Mouse (Mus musculus) activated CD4-positive, CD25-positive, alpha-beta regulatory T cell (primary cell): ENCODE results near the gene Aff4. TPM values are rescaled to one million over a fixed set of nuclear protein-coding genes. Genes with fewer than 3 reads are reported as not detected.

Experiments used
- polyA plus RNA-seq, 2 experiments: library from polyadenylated mRNA; unstranded; fragments of 100-300 nt; shearing (Covaris generic); gene quantifications; one replicate each; pipeline ENCODE4 v1.2.1; 2017

Aff4 gene
- polyA plus RNA-seq: 100 to 1,000 TPM in 1 of 2 experiments, 10 to 100 TPM in 1; 96.7 to 137 TPM

DNA sequence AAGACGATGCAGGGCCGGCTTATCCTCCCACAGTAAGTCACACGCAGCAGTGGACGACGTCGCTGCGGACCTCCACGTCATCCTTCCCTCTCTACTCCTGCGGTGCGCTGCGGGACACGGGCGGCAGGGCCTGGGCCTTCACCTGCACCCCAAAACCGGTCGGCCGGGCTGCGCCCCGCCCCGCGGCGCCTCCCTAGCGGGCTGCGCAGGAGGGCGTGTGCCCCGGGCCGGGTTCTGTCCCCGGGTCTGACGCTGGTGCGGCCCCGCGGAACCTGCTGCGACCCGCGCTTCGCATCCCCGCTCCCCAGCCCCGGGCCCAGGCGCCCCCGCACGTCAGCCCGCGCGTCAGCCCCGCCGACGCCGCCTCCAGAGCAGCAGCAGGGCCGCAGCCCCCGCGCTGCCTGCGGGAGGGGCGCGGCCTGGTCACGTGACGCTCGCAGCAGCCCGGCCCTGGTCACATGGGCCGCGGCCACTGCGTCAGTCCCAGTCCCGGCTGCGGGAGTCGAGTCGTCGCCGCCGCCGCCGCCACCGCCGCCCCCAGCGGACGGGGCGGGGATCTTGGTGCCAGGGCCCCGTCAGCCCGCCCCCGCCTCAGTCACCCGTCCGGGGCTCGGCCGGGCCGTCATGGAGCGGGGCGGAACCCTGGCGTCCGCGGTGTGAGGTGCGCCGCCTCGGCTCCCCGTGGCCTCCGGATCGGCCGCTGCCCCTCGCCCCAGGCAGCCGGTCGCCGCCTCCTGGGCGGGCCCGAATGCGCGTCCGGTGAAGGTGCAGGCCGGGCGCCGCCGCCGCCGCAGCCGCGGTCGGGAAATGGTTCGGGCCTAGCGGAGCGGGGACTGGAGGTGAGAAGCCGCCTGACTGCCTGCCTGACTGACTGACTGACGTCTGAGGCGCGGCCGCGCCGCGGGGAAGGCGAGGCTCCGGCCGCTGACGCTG lies at the start of gene Aff4:
Gene Aff4, plus strand, starts transcription at position 543 of the 933 bp plus-strand sequence.

DNA sequence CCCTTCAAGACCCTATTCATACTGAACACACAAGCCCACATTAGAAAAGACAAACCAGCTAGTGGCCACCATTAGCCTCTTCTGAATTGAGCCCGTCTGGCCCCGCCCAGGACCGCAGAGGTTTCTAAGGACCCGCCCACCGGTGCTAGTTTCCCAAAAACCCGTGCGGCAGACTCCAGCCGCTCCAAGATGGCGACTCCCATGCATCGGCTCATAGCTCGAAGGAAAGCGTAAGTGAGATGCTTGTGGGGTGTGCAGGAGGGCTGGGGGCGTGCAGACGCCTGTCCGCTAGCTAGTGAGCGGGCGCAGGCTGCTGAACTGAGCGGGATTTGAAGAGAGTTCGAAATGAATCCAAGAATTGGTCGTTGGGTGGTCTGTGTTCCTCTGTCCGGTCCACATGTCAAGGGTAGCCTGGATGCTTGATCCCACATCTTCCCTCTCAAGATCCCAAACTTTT lies 26.1 kb upstream of the Aff4 start, which contains the start of gene Zcchc10:
Gene Zcchc10, plus strand, starts transcription at position 168 of the 457 bp plus-strand sequence.

DNA sequence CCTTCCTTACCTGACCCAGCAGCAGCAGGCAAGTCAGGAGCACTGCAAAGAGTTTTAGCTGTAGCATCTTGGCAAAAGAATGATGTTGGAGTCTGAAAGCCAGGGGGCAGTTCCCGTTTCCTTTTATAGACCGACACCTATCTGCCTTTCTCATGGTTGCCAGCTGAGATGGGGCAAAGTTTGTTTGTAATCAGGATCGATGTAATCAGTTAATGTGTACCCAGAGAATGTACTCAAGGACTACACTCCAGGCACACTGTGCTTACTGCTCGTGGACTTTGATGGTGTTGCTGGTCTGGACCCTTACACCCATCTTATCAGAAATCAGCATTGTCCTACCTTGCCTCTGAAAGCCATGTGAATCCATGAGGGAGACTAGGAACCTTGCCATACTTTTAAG lies 72.4 kb downstream of the Aff4 start, which contains the start of gene Leap2:
Gene Leap2, minus strand, starts transcription at position 135 of the 400 bp plus-strand sequence.

DNA sequence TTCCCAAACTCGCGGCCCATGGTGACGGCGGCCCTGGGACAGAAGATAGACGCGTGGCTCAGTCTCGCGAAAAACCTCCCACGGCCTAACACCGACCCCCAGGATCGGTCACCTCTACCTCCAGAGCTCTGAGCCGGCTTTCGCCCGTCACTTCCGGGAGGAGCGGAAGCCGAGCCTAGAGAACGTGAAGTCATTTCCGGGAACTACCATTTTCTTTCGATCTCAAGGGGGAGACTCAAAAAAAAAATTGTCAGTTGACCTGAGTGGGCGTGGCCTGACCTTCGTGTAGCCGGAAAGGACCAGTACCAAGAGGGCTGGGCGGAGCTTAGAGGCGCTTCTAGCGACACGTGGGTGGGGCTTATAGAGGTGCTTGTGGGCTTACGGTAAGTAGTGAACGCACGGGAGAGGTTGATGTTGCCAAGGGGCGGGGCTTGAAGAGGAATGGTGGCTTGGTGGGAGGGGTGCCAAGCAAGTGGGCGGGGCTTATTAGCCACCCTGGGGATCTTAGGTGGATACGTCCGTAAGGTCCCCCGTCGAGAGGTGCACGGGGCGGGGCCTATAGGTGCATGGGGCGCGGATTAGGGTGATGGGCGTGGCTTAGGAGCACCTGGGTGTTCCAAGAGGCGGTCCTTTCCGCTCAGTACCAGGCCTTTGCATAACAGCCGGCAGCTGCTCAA lies 80.2 kb downstream of the Aff4 start, which contains the start of the genes Uqcrq and Gdf9:
Gene Uqcrq, minus strand, starts transcription at position 162 of the 677 bp plus-strand sequence.
Gene Gdf9, plus strand, starts transcription at position 354 of the 677 bp plus-strand sequence.

DNA sequence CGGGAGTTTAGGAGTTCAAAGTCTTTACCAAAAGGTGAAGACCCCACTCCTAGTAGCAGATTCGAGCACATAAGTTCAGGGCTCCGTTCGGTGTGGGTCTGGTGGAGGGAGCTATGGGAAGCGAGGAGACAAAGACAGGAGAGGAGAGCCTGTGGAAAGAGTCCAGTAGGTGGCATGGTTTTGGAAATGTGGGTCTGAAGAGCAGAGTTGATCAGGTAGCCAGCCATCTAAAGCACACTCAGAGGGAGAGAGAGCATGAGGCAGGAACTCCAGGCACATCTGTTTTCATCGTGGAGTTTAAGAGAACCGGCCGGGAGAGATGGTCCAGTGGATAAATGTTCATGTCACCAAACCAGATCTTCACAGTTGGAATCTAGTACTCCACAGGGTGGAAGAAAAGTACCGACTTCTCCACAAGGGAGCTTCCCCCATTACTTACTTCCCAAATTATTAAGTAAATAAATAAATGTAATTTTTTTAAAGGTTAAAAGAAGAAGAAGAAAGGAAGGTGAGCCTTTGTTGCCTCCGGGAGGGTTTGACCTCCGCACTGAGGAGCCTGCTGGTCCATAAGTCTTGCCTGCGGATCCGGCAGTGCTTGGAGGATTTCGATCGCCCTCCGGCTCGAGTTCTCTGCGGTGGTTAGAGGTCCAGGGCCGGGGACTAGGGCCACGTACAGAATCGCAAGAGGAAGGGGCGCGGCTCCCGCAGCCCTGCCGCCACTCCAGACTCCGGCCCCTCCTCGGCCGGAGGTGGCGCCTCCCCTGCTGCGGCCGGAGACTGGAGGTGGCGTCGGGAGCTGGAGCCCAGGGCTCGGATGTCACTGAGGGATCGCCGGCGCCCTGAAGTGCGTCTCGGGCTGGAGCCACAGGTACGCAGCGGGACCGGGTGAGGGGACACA lies 106.1 kb downstream of the Aff4 start, which contains the start of the genes Gm10447 and Shroom1:
Gene Gm10447, minus strand, starts transcription at position 637 of the 898 bp plus-strand sequence.
Gene Shroom1, plus strand, starts transcription at position 732 of the 898 bp plus-strand sequence.

DNA sequence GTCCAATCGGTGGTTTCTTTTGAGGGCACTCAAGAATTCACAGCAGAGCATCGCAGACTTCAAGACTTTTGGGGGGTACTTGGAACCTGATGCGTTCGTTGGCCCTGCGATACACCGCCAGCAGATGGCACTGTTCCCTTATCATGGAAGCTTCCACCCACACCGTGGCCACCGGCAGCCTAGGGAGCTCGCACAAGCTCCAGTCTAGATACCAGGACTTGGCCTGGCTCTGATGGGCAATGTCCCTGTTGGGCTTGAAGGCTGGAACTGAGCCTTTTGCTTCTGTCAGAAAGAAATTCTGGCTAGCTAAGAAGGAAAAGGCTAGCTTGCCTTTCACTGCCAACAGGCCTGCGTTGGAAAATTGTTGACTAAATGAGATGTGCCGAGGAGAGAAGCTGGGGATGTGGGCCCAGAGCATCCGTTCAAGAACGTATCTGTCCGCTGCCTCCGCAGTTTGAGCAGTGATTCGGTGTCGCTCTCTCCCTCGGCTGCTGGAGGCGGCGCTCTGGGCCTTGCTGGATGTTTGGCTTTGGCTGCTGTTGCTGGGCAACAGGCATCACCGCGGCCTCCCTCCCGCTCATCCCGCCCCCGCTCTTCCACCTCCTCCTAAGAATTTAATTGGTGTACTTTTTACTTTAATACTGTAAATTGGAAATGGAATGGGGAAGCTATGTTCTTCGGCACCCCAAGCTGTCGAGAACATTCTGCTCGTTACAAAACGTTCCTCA lies 119.5 kb downstream of the Aff4 start, which contains the start of gene Gm9837:
Gene Gm9837, minus strand, starts transcription at position 512 of the 728 bp plus-strand sequence.

Other genes starting within 250 kb of the Aff4 start
- 100 to 1,000 TPM; 134 to 137 TPM for gene Hspa4, start 50.4 kb upstream of the Aff4 start, polyA plus RNA-seq
- 10 to 100 TPM; 29.4 to 35.1 TPM for gene Zcchc10, start 26.2 kb upstream of the Aff4 start, polyA plus RNA-seq
- gene Leap2, start 72.3 kb downstream of the Aff4 start, polyA plus RNA-seq: under 1 TPM in 1 of 2 experiments, not detected in 1; 0.43 TPM
- gene Uqcrq, start 80.0 kb downstream of the Aff4 start, polyA plus RNA-seq: 100 to 1,000 TPM; 349 to 392 TPM
- under 1 TPM in 1 of 2 experiments, not detected in 1; 1.00 TPM for gene Gdf9, start 80.2 kb downstream of the Aff4 start, polyA plus RNA-seq
- gene Gm10447, start 106.3 kb downstream of the Aff4 start, polyA plus RNA-seq: under 1 TPM in 1 of 2 experiments, not detected in 1; 0.15 TPM
- gene Shroom1, start 106.4 kb downstream of the Aff4 start, polyA plus RNA-seq: not detected
- not detected for gene Gm9837, start 119.6 kb downstream of the Aff4 start, polyA plus RNA-seq
- not detected for gene Gm9945, start 129.3 kb downstream of the Aff4 start, polyA plus RNA-seq
- not detected for gene Sowaha, start 129.4 kb downstream of the Aff4 start, polyA plus RNA-seq
- 1 to 10 TPM; 3.7 to 9.0 TPM for gene Sept8, start 168.4 kb downstream of the Aff4 start, polyA plus RNA-seq
- 10 to 100 TPM in 1 of 2 experiments, 1 to 10 TPM in 1; 4.8 to 13.8 TPM for gene Kif3a, start 216.5 kb downstream of the Aff4 start, polyA plus RNA-seq